Mouse (Mus musculus): Measurements from ENCODE around the gene Zglp1.

- TF ChIP-seq CTCF (IDR thresholded peaks at IDR 0.05; ENCODE audit: low read depth, low read length) (no peak), POLR2A (IDR thresholded peaks at IDR 0.05; ENCODE audit: borderline replicate concordance, low read depth, low read length) (no peak)
Measured at GRCm38 (mm10) chr9:21051578-21051977, 15.3 kb downstream of the Zglp1 start.

All from bone marrow macrophage, adult 2 months (primary cell).